Mouse (Mus musculus) heart, postnatal 0 days (tissue): ENCODE results near the gene Slc25a14.

ENCODE experiments used
- CTCF ChIP-seq: IDR thresholded peaks from 2 replicates; pipeline ENCODE4 v1.5.1; 2016; ENCODE audit warnings: antibody characterized with exemption, control low read depth, low read depth
- EP300 ChIP-seq: IDR thresholded peaks from 2 replicates; pipeline ENCODE4 v1.6.1; 2016; ENCODE audit warnings: antibody characterized with exemption, low read depth

DNA sequence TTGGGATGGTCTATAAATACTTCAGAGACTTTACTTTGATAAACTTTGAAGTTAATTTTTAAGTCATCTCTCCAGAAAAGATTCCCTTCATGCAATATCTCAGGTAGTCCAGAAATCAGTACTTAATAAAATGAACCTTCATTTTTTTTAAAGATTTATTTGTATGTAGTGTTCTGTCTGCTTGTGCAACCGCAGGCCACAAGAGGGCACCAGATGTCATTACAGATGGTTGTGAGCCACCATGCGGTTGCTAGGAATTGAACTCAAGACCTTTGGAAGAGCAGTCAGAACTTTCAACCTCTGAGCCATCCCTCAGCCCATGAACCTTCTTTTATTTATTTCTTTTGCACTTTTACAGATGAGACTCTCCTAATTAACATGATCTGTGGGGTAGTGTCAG is 13.8 kb downstream of the Slc25a14 start:
- TF ChIP-seq CTCF, result no peak
- no peak for TF ChIP-seq EP300
